Mouse (Mus musculus): ENCODE data around the gene Ecd.
A peak's percentile ranks its signal among the peaks of the same experiment; 100 is the strongest.
"Not testable (repeated sequence)": the region's sequence is repeated elsewhere in the genome, so short reads cannot be mapped to it uniquely, and the experiment has no call there.

Ecd gene

GRCm38 (mm10) chr14:20319420-20319819, 28.5 kb downstream of the Ecd start:
- DNase-seq, result peak; percentile 67 to 69

- DNase-seq, result no peak
Measured at GRCm38 (mm10) chr14:20315137-20315536, 32.8 kb downstream of the Ecd start.

GRCm38 (mm10) chr14:20305085-20305484, 42.8 kb downstream of the Ecd start:
- not testable (repeated sequence) for DNase-seq

- no peak for DNase-seq
Measured at GRCm38 (mm10) chr14:20298131-20298530, 49.8 kb downstream of the Ecd start.

- DNase-seq, result no peak
Measured at GRCm38 (mm10) chr14:20297616-20298015, 50.3 kb downstream of the Ecd start.

- no peak for DNase-seq
Measured at GRCm38 (mm10) chr14:20294947-20295346, 53.0 kb downstream of the Ecd start.

- peak; percentile 76 to 80 for DNase-seq
Measured at GRCm38 (mm10) chr14:20294117-20294892, 53.6 kb downstream of the Ecd start, which contains the start of gene Nudt13. Gene Nudt13 (plus strand): TSS chr14:20294697.

GRCm38 (mm10) chr14:20291391-20291790, 56.5 kb downstream of the Ecd start:
- DNase-seq, result no peak
